Mouse (Mus musculus) adrenal gland, adult 8-10 months (tissue): ENCODE results near the gene Rps27l. TPM values are rescaled to one million over a fixed set of nuclear protein-coding genes. Genes with fewer than 3 reads are reported as not detected.
"Not testable (repeated sequence)": the region's sequence is repeated elsewhere in the genome, so short reads cannot be mapped to it uniquely, and the experiment has no call there.

Experiments used
- DNase-seq: peaks from one replicate; pipeline ENCODE4 v3.0.0; 2022
- total RNA-seq, 4 experiments: library from RNA; stranded (reverse); gene quantifications; 2 replicates each; pipeline ENCODE4 v1.2.4; 2022

The Rps27l gene
- total RNA-seq = 100 to 1,000 TPM; 240 to 306 (median 275) TPM

DNA sequence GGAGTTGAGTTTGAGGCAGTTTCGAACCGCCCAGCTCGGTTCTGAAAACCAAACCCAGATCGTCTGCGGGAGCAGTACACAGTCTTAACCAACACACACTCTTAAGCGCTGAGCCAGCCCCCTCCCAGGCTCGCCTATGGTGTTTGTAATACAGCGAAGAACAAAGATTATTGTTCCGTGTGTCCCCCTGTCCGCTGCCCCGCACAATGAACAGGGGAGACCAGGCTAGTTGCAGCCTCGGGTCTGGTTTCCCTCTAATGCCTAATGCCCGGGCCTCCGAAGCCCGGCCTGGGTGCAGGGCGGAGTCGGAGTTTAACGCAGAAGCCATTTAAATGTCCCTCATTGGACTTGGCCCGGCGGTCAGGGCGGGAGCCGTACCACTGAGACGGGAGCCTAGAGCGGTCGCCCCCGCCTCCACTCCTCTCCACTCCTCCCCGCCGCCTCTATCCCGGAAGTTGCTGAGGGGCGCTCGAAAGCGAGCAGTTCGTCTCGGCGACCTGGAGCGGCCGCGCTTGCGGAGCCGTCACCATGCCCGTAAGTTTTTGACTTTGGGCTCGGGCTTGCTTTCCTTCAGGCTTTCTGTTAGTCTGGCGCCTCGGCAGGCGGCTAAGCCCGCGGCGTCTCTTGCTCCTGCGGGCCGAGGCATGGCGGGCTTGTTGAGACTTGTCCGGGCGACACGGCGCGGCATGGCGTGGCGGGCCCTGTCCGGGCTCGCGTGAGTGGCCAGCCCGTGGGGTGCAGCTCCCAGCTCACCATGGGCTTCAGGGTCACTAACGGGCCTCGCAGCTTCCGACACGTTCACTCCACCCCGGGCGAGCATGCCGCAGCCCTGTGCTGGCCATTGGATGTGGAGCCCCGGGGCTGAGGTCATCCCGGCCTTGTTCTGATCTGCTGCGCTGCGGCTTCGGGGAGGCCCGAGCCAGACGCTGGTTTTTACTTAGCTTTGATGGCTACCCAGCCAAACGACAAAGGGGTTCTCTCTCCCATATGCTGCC lies at the start of gene Rps27l:
Rps27l (plus strand) TSS at position 440 of the 995 bp plus-strand sequence.
- DNase-seq = peak; percentile 92

DNA sequence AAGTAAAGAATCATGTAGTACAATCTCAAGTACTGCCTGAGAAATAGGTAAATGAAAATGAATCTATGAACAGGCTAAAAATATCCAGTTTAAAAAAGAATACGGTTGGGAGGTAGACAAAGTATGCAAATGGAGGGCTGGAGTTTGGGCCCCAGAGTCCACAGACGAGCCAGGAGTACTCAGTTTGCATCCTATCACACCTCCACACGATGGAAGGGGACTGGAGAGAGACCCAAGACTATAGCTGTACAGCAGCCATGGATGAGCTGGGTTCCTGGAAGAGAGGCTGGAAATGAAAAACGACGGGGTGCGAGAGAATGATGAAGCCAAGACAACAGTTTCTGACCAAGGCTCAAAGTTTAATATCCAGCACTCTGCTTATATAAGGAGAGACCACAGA lies 48.9 kb upstream of the Rps27l start:
- no peak for DNase-seq

DNA sequence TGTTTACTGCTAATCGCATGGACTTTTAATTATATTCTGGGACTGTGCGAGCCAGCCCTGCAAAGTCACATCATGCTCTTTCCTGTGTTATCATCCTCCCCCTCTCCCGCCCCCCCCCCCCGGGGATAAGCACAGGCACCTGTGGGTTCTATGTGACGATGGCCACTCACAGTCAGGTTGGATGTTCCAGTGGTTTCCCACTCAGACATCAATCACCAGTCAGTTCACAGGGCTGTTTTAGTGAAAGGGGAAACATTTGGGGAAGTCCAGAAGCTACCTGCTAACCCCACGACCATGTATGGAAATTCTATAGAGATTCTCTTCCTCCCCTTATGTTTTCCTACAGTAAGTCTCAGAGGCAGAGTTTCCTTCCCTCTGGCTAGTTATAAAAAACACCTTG lies 48.0 kb upstream of the Rps27l start:
- DNase-seq = no peak

DNA sequence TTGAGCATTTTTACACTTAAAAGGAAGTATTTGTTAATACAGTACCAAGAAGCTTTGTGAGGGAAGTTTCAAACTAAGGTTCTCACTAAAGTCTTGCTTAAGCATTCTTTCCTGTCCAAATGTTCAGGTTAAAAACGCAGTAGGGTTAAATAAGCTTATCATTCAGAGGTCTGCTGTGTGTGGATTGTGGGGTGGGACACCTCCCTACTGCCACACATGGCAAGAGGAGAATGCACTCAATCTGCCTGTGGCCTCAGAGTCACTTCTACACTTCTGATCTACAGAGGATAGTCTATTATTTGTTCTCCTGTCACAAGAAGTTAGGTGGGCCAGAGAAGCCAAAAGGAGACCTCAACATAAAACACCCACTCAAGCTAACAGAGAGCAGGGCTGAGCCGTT lies 46.8 kb upstream of the Rps27l start:
- DNase-seq = no peak

DNA sequence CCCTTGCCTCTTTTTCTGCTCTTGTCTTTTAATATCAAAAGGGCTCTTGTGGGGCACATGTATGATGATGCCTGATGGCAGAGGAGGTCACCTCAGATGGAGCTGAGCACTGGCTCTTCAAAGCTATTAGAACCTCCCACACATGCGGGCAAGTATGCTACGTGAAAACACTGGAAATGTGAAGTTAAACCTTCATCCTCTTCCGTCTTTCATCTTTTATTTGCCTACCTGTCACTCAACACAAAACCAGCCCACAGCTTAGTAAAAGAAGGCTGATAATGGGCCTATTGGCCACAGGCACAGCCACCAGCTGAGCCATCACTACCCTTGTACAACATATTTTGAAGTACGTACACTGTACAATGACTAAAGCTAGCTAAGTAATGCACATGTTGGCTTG lies 46.4 kb upstream of the Rps27l start:
- DNase-seq = no peak

DNA sequence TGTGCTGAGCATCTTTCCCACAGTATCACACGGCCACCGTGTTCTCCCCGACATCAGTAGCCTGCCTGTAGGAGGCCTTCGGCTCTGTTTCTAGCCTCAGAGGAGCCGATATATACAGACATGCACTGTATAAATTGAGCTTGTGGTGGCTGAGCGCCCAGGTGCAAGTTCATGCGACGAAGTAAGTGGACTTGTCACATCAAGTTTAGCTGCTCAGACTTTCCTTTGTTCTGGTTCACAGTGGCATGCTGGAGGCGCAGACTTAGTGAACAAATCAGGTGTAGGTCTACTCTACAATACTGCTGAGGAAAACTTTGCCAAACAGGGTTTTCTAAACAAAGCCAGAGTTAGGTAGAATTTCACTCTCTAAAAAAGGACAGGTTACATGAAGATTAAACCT lies 39.9 kb upstream of the Rps27l start:
- DNase-seq = no peak

DNA sequence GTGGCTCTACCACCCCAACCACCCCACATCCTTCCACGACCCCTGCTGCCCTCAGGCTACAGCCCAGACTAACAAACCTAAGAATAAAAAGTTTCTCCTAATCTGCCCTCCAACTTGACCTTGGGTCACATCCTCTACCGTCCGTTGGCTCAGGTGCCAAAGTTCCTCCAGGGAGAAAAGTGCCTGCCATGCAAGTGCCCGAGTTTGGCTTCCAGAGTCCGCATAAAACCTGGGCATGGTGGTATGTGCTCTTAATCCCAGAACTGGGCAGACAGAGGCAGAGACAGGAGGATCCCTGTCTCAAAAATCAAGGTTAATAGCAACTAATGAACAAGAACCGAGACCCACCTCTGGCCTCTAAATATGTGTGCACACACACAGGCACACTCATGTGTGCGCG lies 38.8 kb upstream of the Rps27l start:
- no peak for DNase-seq

DNA sequence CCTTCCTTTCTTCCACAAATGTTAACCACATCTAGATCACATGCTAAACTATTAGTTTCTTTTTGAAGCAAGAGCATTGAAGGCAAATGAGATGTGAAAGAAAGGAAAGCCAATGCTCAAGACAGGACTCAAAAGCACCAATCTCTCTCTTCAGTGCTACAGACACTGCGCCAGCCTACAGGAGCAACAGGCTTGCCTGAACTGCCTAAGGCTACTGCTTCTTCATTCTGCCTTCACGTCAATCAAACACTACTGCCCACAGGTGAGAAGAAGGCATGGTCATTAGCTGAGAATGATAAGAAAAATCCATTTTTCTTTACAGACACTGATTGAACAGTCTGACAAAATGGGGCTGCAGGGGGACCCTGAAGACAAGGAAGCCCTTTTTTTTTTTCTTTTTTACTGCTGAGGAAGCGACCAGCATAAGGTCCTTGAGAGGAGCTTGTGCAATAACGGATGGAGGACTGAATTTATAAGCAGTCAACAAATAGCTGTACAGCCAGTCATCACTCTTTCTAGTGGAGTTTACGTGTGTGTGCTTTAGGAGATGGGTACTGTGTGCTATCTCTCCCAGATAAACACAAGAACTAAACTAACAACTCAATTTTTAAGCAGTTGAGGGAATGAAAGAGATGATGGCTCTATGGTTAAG lies 38.0 kb upstream of the Rps27l start:
- DNase-seq = no peak

DNA sequence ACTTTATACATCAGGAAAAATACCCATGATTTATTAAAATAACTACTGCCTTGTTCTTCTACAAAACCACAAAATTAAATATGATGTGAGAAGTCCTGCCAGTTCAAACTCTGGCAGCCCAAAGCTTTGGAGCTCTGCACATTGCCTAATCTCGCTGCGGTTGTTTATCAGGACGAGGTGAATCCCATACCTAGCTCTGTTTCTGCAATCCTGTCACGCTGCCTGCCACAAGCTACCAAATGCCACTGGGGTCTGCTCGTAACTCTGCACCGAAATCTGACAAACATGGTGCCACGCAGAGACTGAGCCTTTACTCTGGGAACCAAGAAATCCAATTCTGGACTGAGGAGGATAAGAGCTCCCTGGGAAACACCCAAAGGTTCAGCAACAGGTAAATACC lies 36.0 kb upstream of the Rps27l start:
- no peak for DNase-seq

DNA sequence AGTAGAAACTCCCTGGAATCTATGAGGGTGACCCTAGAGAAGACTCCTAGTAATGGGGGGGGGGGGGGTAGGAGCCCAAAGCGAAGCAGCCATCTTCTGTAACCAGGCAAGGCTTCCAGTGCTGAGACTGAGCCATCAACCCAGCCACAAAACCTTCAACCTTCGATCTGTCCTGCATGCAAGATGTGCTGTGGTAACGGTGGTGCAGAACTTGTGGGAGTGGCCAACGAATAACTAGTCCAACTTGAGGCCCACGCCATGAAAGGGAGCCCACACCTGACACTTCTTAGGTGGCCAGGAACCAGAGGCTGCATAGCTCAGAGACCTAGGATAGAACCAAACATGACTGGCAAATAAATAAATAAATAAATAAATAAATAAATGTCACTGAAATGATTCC lies 35.2 kb upstream of the Rps27l start:
- DNase-seq = no peak

DNA sequence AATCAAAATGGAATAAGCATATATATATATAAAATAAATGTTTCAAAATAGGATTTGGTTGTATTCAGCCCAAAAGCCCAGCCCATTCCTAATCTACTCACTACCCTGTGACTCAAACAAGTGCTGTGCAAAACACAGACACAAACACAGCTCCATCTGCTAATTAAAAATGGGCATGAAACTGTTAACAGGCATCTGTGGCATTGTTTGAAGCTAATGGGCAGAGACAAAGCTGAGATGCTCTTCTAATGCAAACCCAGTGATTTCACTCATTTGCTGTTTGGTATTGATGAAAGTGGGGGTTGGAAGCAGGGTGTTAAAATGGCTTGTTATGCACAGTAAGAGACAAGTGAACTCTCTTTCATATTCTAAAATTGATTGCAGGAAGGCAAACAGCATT lies 33.6 kb upstream of the Rps27l start:
- DNase-seq = no peak

DNA sequence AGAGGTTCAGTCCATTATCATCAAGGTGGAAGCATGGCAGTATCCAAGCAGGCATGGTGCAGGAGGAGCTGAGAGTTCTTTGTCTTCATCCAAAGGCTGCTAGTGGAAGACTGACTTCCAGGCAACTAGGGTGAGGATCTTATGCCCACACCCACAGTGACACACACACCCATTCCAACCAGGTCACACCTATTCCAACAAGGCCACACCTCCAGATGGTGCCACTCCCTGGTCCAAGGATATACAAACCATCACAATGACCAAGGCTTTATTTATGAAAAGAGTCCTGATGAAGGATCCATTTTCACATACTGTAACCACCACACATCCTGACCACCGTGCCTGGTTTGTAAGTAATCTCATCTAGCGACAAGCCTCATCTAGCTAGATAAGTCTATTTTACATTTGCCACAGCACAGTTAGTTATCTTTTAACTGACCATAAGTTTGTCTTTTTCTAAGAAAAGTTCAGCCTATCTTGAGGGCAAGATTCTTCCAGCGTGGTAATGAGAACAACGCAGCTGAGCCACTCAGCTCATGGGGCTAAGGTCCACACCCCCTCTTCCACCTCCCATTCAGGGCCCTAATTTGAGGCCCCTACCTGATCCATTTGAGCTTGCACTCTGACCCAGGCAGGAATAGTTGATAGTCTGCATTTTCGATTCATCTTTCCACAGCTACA lies 32.5 kb upstream of the Rps27l start:
- not testable (repeated sequence) for DNase-seq

DNA sequence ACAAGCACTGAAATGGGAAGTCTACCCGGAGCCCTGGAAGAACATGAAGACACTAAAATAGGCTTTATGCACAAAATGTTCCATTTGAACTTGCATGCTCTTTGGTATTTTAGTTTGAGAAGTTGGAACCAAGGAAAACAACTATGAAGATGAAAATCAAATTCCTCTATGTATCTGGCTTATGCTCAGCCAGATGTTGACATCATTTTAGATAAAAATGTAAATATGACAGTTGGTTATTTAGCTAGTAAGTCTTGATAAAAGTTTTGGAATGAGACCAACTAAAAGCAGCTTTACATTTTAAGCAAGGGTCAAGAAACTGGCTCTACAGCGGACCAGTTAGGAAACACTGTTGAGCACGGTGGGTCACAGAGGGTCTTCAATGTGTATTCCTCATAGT lies 31.3 kb upstream of the Rps27l start:
- no peak for DNase-seq

DNA sequence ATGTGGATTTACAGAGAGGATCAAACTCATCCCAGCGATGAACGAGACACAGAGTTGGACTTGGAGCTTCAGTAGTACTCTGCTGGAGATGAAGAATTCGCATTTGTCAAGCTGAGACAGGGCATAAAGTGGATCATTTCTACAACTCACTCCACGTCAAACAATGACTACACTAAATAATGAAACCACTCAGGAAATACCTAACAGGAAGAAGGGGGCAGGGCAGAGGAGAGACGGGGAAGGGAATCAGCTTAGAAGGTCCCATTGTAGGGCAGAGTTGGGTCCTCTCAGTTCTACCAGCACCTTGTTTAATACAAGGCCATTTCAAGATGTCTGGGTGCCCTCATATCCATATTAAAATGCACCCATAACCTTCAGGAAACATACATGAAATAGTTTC lies 30.5 kb upstream of the Rps27l start:
- no peak for DNase-seq

DNA sequence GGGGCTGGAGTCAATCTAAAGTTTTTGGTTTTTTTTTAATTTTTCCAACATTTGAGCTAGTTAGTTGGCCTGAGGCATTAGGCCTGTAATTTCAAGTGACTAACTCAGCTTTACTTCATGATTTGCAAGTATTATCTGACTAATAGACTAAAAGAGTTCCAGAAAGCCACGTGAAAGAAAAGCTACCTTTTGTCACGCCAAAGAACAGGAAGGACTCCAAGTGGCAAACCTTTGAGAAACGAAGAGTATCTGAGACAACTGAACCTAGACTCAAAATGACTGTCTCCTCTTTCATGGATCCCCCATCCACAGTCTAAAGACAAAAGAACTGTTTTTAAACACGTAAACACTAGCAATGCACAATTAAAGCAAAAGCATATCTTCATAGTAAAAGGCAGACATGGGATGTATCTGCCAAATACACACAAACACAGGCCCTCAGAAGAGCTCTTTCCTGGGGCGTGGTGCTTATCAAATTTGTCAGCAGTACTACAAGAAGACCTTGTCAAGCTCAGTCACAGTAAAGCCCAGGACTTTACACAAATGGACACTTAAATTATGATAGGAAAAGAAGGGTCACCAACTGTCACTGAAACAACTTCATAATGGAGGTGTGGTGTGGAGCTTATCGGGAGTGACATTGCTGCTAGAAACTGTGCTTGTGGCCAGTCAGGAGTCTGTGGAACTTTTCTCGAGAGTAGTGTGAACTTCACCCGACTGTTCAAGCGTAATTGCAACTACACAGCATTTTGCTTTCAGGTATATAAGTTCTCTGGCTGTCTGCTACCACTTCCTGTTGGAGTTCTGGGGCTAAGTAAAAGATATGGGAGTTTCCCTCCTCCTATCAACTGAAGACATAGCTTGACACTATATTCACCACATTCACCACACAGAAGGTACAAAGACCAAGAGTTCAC lies 29.8 kb upstream of the Rps27l start:
- DNase-seq = no peak

DNA sequence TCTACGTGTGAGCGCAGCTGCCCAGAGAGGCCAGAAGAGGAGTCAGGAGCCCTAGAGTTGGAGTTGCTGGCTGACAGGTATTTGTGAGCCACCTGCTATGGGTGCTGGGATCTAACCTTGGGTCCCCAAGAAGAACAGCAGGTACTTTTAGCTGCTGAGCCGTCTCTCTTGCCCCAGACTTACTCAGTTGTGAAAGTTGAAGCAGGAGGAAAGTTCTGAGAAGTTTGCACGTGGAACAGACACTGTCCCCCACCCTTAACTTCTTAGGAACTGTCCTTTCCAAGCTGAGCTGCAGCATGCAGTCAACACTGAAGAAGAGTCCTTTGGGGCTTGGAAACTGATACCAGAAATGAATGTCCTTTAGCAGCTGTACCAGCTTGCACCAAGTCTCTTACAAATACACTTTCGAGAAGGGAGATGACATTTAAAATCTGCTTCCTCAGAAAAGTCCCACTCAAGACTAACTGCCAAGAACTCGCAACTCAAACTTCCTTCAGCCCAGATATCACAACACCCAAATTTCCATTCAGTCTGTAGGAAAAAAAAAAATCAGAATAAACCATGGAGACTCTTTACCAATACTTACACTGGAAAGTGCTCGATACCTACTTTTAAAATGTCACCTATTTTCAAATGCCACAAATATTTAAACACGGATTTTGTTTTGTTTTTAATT lies 28.5 kb upstream of the Rps27l start:
- DNase-seq = no peak

DNA sequence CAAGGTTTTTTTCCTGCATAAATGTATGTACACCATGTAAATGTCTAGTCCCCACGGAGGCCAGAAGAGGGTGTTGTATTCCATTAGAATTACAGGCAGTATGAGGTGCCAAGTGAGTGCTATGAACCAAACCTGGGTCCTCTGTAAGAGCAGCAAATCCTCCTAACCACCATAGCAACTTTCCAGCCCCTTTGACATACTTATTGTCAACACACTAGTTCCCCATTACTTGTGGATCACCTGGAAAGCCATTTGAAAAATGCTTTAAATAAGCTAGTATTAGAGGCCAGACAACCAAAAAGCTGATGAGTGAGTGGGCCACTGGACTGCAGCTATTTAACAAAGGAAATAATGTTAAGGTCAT lies 28.0 kb upstream of the Rps27l start:
- no peak for DNase-seq

DNA sequence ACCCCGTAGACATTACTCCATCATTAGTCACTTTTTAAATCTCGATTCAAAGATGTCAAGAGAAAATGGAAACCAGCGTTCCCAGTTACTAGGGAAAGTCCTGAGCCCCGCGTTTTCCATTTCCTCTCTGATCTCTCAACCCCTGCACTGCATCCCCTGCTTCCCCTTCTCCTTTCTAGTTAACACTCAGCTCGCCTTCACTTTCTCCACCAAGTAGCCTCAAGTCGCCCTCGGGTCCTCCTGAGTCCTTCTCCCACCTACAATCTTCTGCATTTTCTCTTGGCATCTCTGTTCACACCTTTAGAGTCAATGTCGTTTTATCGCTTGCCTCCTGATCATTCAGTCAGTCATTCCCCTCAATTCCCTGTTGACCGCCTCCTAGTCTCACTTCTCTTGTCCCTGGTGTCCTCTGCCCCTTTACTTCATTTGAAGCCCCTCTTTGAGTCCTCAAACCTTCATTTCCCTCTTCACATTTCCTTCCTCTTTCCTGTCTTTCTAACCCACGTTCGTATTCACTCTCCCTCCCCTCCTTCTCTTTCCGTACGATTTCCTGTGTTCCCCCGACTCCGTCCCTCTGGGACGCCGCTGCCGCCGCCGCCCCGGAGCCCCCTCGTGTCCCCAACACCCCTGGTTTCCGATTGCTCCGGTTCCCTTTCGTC lies 27.1 kb upstream of the Rps27l start:
- no peak for DNase-seq

DNA sequence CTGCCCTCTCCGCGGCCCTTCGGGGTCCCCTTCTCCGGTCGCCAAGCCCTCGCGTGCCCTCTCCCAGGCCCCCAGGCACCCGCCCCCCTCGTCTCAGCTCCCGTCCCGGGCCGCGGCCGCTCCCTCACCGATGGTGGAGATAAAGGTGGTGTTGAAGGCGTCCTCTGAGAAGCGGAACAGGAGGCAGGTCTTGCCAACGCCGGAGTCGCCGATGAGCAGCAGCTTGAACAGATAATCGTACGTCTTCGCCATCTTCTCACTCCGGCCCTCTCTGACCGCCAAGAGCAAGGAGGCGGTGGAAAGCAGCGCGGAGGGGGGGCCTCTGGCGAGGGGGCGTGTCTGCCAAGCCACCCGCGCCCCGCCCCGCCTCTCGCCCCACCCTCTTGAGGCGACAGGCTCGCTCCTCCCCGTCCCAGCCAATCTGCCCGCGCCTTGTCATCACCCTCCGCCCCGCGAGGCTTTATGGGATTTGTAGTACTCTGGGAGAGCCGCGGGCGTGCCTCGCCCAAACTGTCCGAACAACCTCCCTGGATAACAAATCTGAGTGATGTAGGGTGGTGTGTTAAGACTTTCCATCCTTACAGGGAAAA lies 26.4 kb upstream of the Rps27l start, which contains the start of gene Rab8b:
Rab8b (minus strand) TSS at position 306 of the 590 bp plus-strand sequence.
- peak; percentile 95 for DNase-seq

DNA sequence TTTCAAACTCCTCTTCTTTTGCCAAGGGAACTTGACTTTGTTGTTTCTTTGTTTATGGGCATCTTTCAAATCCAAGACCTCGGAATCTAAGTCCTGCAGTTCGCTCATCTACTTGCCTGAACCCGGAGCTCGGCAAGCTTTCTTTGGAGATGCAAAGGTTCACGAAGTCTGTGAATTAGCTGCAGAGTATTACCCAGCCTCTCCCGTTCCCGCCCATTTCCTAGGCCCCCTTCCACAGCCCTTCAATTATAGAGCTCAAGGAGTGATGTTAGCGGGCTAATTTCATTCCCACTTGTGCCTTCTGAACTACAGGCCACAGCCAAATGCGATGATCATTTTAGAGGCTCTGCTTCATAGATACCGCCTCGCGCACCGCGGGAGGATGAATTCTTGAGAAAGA lies 25.9 kb upstream of the Rps27l start:
- no peak for DNase-seq
